Mouse (Mus musculus) forebrain, embryonic 12.5 days (tissue): ENCODE data around the gene Glrx. TPM values are rescaled to one million over a fixed set of nuclear protein-coding genes. Genes with fewer than 3 reads are reported as not detected.
A peak's percentile ranks its signal among the peaks of the same experiment; 100 is the strongest.

Experiments used
- ATAC-seq: fragments of 200-750 bp; cut with Nextera tagmentation; 2 replicates; pipeline ENCODE4 v1.8.0; 2017; ENCODE audit warnings: moderate TSS enrichment; ENCODE audit not compliant: low FRiP score
- H3K27ac ChIP-seq: fragments of 300-500 bp; sonication (generic); 2 replicates; pipeline ENCODE4 v1.5.1; 2016; ENCODE audit warnings: mild to moderate bottlenecking
- H3K27me3 ChIP-seq: fragments of 300-500 bp; sonication (generic); 2 replicates; pipeline ENCODE4 v1.6.1; 2016; ENCODE audit warnings: mild to moderate bottlenecking
- H3K36me3 ChIP-seq: fragments of 300-500 bp; sonication (generic); replicated peaks from 2 replicates; pipeline ENCODE4 v1.6.1; 2016; ENCODE audit warnings: mild to moderate bottlenecking
- H3K4me1 ChIP-seq: fragments of 300-500 bp; sonication (generic); 2 replicates; pipeline ENCODE4 v1.6.1; 2016
- H3K4me2 ChIP-seq: fragments of 300-500 bp; sonication (generic); 2 replicates; pipeline ENCODE4 v1.6.1; 2016; ENCODE audit warnings: mild to moderate bottlenecking, moderate library complexity
- H3K4me3 ChIP-seq: fragments of 300-500 bp; sonication (generic); replicated peaks from 2 replicates; pipeline ENCODE4 v1.5.1; 2016; ENCODE audit warnings: mild to moderate bottlenecking
- H3K9ac ChIP-seq: fragments of 300-500 bp; sonication (generic); 2 replicates; pipeline ENCODE4 v1.6.1; 2016; ENCODE audit warnings: mild to moderate bottlenecking
- H3K9me3 ChIP-seq: fragments of 300-500 bp; sonication (generic); 2 replicates; pipeline ENCODE4 v1.6.1; 2016
- WGBS: fragments of 180-500 bp; shearing (Covaris S2); methylation state at CpG from one replicate; pipeline ENCODE4 v1.1.7; 2016; 5-methylcytosine and 5-hydroxymethylcytosine counted together
- polyA plus RNA-seq: library from polyadenylated mRNA; unstranded; fragments of >200 nt; fragmentation: Nextera tagmentation; extraction: Ambion mirVana; gene quantifications from 2 replicates; pipeline ENCODE4 v1.2.1, GENCODE M21; 2016

The Glrx gene
- polyA plus RNA-seq: 24.3 and 27.8 TPM in 2 replicates

DNA sequence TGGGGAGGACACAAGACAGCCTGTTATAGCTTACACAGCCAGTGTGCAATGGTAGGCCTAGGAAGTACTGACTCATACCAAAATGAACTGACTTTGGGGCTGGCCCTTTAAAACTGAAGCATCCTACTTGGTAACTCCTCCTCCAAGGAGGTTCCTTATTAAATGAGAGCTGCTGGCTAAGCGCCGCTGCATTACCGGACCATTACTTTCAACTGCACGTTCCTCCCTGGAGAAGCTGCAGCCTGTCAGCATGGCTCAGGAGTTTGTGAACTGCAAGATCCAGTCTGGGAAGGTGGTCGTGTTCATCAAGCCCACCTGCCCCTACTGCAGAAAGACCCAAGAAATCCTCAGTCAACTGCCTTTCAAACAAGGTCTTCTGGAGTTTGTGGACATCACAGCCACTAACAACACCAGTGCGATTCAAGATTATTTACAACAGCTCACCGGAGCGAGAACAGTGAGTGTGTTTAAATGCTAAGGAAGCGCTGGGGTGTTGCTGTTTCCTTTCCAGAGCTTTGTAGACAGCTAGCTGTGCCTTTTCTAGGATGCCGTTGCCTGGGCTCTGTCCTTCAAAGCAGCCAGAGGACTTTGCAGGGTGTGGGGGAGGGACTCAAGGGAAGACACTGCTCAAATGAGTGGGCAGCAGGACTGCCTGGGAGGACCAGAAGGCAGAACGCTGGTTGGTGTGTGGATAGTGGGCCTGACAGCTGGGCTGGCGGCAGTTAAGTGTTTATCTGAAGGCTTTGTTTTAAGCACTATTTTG lies at the start of gene Glrx:
TSS of gene Glrx (plus strand) at position 150 of the 763 bp plus-strand sequence.
- H3K4me3 ChIP-seq: peak within 1 kb of the TSS; percentile 47
- H3K27me3 ChIP-seq: no peaks in the 10 kb centered on the region
- peaks cover 23% of the 10 kb centered on the region for H3K4me1 ChIP-seq
- under 1% methylated on average over 12 of the region's 12 CpGs for WGBS
- H3K9ac ChIP-seq: peak within 1 kb of the TSS; percentile 49
- H3K9me3 ChIP-seq: no peaks in the 10 kb centered on the region
- no peaks in the 10 kb centered on the region for H3K36me3 ChIP-seq
- peak within 1 kb of the TSS; percentile 71 for H3K27ac ChIP-seq
- H3K4me2 ChIP-seq: peak within 1 kb of the TSS; percentile 73
- ATAC-seq: peak; percentile 87

DNA sequence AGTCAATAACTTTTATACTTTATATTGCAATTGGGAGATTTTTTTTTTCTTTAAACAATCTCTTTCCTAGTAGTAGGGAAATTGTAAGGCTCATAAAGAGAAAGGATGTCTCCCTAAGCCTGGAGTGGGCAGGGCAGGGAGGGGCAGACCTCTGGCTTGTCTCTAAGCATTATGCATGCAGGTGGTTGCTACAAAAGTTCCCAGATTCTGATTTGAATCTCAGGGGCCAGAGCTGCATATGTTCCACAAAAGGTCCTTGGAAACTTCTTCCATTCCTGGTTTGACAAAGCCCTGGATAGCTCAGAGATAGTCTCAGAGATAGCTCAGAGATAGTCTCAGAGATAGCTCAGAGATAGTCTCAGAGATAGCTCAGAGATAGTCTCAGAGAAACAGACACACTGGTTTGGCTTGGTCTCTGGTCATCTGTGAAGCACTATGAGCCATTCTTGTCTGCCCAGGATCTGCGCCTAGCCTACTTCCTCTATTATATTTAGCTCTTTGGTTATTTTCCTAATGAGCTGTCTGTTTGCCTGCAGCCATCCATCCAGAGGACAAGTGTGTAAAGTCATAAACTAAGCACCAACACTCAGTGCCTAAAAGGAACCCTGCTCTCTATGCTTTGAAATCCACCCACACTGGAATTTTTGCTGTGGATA lies 49.0 kb upstream of the Glrx start:
- no peaks in the 10 kb centered on the region for H3K27me3 ChIP-seq
- ATAC-seq: no peak
- no peak overlapping the region for H3K4me3 ChIP-seq
- H3K4me2 ChIP-seq: no peak overlapping the region
- no peaks in the 10 kb centered on the region for H3K4me1 ChIP-seq
- H3K27ac ChIP-seq: no peak overlapping the region
- no peaks in the 10 kb centered on the region for H3K9me3 ChIP-seq
- WGBS: 74% methylated on average over 1 of the region's 1 CpGs
- no peaks in the 10 kb centered on the region for H3K36me3 ChIP-seq
- no peak overlapping the region for H3K9ac ChIP-seq

DNA sequence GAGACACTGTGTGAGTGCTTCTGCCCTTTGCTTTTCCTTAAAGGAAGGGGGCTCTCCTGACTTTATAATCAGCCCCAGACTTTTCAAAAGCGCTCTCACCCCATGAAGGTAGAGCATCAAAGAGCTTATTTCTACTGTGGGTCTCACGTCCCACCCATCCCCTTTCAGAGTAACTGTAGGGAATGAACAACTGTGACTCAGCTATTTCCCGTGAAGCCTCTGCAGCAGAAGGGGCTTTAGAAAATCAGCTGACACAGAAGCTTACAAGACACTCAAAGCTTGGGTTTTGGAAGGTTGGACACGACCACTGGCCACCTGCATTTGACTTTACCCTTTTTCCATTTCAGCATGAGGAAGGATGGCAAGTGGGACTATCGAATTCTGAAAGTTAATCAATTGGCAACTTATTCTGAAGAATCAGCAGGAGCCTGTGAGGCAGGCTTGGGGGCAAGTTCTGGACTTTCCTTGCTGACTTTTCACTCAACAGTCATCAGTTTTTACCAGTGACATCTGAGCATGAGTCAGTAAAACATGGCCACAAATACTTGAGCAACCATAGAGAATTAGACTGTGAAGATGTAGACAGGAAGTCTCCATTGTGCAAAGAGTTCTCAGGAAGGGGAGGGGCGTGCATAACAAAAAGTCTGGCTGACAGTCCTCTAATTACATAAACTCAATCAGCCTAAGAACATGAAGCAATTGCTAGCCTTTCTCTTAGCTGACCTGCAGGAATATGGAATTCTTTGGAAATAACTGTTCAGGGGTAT lies 45.6 kb upstream of the Glrx start:
- Histone ChIP-seq H3K27ac (no peak overlapping the region), H3K27me3 (no peaks in the 10 kb centered on the region)
- 70% methylated on average over 6 of the region's 6 CpGs for WGBS

DNA sequence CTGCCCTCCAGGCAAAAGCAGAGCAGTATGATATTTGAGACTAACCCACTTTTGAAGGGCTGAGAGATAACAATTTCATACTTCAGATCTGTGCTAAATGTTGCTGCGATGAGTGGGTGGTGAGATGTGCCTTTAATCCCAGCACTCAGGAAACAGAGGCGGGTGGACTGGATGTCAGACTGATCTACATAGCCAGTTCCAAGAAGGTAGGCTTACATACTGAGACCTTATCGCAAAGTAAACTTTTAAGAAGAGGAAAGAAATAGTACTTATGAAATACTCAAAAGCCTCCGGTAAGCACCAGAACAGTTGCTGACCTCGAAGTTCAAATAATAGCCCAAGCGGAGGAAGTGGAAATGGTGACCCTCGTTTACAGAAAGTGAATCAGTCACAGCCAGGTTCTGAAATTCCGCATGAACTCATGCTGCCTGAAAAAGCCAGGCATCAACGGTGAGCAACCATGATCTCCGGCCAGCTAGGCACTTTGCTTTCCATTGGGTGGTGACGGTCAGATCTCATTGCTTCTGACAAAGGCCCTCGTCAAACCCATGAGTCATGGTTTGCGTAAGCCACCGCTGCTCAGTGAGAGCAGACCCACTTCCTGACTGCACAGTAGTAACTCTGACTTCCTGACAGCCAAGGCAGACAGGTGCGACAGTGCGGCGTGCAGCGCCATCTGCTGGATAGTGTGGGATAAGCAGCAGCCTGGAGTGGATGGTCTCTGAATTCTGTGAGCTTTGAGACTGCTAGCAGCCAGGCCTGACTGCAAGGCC lies 42.1 kb upstream of the Glrx start:
- H3K27ac ChIP-seq: no peak overlapping the region
- peak overlapping the region; percentile 51 for H3K4me2 ChIP-seq
- H3K27me3 ChIP-seq: no peaks in the 10 kb centered on the region
- H3K9me3 ChIP-seq: no peaks in the 10 kb centered on the region
- 39% methylated on average over 18 of the region's 18 CpGs for WGBS
- H3K4me3 ChIP-seq: 0 out of 2 replicates have a peak overlapping the region, but pooled peaks have one; percentile 12
- H3K4me1 ChIP-seq: peaks cover 3% of the 10 kb centered on the region; the same call in 1 of the 2 replicates
- peak; percentile 96 for ATAC-seq
- no peaks in the 10 kb centered on the region for H3K36me3 ChIP-seq
- no peak overlapping the region for H3K9ac ChIP-seq

More for the DNA sequence above, 45.6 kb upstream of the Glrx start:
- Histone ChIP-seq H3K4me2 (no peak overlapping the region), H3K9me3 (no peaks in the 10 kb centered on the region), H3K9ac (no peak overlapping the region), H3K4me1 (peaks cover 3% of the 10 kb centered on the region; the same call in 1 of the 2 replicates), H3K36me3 (no peaks in the 10 kb centered on the region), H3K4me3 (no peak overlapping the region)
- no peak for ATAC-seq

DNA sequence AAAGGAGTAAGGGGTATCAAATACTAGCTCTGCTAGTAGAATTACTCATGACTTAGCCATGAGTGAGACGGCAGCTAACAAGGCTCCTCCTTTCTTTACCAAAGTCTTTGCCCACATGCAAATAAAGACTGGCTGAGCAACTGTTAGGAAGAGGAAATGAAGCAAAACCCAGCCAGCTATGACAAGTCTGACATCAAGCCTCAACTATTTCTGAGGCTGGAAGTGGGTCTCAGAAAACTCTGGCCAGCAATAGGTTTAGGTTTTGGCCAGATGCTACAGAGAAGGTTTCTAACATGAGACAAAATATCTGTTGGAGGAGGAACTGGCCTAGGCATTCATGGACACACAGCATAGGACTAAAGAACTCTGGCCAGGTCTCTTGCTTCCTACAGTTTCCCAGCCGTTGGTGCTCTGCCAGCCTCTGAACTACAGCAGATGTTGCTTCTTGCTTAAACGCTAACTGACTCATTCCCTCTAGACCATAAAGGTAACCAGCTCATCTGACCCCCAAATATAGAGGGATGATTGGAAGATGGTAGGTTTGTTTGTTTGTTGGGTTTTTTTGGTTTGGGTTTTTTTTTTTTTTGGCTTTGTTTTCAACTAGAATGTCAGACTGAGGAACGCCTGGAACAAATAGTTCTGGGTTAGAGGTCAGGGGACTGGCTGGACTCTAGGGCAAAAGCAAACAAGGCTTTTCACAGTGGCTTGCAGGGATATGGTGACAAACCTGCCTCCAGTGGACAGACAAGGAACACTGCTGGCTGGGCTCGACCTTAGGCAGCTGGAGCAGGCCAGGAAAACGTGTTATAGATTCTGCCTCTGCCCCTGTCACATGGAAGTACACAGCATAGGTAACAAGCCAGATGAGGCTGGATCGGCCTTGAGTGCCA lies 41.0 kb upstream of the Glrx start:
- WGBS: 76% methylated on average over 7 of the region's 7 CpGs
- Histone ChIP-seq H3K36me3 (no peaks in the 10 kb centered on the region), H3K9me3 (no peaks in the 10 kb centered on the region), H3K4me2 (no peak overlapping the region), H3K9ac (no peak overlapping the region), H3K27ac (no peak overlapping the region), H3K27me3 (no peaks in the 10 kb centered on the region), H3K4me3 (no peak overlapping the region), H3K4me1 (peaks cover 3% of the 10 kb centered on the region; the same call in 1 of the 2 replicates)
- no peak for ATAC-seq

DNA sequence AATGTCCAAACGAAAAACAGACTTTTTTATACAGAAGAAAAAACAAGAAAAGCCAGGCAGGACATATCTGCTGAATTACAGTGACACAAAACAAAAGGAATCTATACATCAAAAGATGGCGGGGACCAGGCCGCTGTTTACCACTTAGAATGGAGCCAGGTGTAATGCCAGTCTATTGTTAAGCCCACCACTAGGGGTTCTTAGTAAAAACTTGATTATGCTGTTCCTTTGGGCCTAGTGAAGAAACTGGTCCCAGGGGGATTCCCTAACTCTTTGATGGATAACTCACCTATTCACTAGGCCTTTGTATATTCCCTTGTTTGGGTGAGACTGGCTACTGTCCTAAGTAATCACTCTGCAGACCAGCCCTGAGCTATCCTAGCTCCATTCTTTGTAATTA lies 40.2 kb upstream of the Glrx start:
- Histone ChIP-seq H3K4me1 (peaks cover 3% of the 10 kb centered on the region; the same call in 1 of the 2 replicates), H3K4me3 (no peak overlapping the region), H3K36me3 (no peaks in the 10 kb centered on the region), H3K4me2 (no peak overlapping the region), H3K9ac (no peak overlapping the region), H3K27ac (no peak overlapping the region), H3K27me3 (no peaks in the 10 kb centered on the region), H3K9me3 (no peaks in the 10 kb centered on the region)
- WGBS: 88% methylated on average over 3 of the region's 3 CpGs
- no peak for ATAC-seq

DNA sequence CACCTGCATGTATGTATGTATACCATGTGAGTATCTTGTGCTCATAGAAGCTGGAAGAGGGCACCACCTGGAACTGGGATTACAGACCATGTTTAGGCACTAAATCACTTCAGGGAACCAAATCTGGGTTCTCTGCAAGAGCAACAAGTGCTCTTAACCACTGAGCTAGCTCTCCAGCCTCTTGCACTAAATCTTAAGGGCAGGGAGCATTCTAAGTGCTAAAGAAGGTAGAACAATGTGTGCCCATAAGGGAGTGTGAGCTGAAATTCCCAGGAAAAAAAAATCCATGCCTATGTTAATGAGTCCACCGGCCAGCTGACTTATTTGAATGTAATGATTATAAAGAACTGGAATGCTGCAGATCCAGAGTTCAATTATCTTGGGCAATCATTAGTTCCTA lies 31.7 kb upstream of the Glrx start:
- Histone ChIP-seq H3K4me3 (no peak overlapping the region), H3K9me3 (no peaks in the 10 kb centered on the region), H3K9ac (no peak overlapping the region), H3K27ac (no peak overlapping the region), H3K36me3 (no peaks in the 10 kb centered on the region), H3K4me2 (no peak overlapping the region), H3K4me1 (no peaks in the 10 kb centered on the region), H3K27me3 (no peaks in the 10 kb centered on the region)
- ATAC-seq: no peak
- 71% methylated on average over 1 of the region's 1 CpGs for WGBS

DNA sequence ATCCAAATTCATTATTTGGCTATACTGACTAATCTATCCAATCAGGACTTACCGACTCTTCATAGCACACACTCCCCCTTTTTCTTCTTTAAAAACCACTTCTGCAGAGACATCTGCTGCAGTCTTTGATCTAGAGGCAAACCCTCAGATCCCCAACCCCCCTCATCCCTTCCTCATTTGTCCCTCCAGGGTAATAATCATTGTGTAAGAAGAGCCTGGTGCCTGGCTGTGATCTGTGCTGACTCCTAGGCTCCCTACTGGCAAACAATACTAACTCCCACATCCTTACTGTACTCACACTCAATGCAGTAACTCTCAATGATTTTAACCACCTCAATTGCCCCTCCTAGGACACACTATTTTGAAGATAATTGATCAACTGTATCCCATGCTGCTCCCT lies 29.7 kb upstream of the Glrx start:
- Histone ChIP-seq H3K9ac (no peak overlapping the region), H3K4me3 (no peak overlapping the region), H3K4me1 (no peaks in the 10 kb centered on the region), H3K27ac (no peak overlapping the region), H3K4me2 (no peak overlapping the region), H3K27me3 (no peaks in the 10 kb centered on the region), H3K9me3 (no peaks in the 10 kb centered on the region), H3K36me3 (no peaks in the 10 kb centered on the region)
- WGBS: 91% methylated on average over 1 of the region's 1 CpGs
- ATAC-seq: no peak

DNA sequence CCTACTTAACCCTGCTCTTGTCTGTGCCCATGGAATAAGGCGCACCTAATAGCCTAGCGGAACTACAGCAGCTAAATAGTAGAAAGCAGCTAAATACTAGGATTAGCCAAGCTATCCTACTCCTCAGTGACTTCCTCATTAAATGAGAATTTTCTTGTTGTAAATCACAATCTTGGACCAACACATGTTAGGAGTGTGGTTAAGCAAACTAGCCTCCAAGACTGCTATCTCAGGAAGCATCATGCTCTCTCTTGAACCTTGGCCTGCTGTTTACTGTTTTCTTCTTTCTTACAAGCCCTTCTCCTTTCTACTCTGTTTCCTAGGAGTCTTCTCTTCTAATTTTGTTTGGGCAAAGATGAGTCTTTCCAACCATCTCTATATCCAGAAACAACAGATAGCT lies 22.5 kb upstream of the Glrx start:
- WGBS: 100% methylated on average over 2 of the region's 2 CpGs

DNA sequence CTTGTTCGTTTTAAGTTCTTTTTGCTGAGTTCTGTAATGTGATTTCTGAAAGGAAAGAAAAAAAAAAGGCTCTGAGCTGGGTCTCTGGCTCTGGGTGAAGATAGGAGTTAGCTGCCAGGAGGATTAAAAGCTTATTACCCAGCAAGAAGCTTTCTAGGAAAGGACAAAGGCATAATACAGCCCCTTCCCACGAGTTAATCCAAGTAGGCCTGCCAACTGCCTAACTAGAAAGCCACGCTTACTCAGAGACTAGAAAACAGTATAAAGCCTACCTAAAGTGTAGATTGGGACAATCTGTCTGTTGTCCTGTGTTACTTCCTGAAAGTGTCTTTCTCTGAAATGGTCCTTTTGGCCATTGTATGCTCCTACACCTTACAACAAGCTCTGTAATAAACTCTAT lies 21.2 kb upstream of the Glrx start:
- Histone ChIP-seq H3K36me3 (no peaks in the 10 kb centered on the region), H3K4me1 (peaks cover 5% of the 10 kb centered on the region; the same call in 1 of the 2 replicates), H3K4me3 (no peak overlapping the region), H3K27ac (no peak overlapping the region), H3K9ac (no peak overlapping the region), H3K9me3 (no peaks in the 10 kb centered on the region), H3K4me2 (no peak overlapping the region), H3K27me3 (no peaks in the 10 kb centered on the region)
- WGBS: 15% methylated on average over 3 of the region's 3 CpGs
- ATAC-seq: no peak

More for the DNA sequence above, 22.5 kb upstream of the Glrx start:
- Histone ChIP-seq H3K27ac (no peak overlapping the region), H3K4me2 (no peak overlapping the region), H3K9me3 (no peaks in the 10 kb centered on the region), H3K27me3 (no peaks in the 10 kb centered on the region), H3K4me3 (no peak overlapping the region), H3K4me1 (peaks cover 5% of the 10 kb centered on the region; the same call in 1 of the 2 replicates), H3K9ac (no peak overlapping the region), H3K36me3 (no peaks in the 10 kb centered on the region)
- no peak for ATAC-seq
